Mouse (Mus musculus) limb, embryonic 15.5 days (tissue): ENCODE measurements around the gene Ubr3. TPM values are rescaled to one million over a fixed set of nuclear protein-coding genes. Genes with fewer than 3 reads are reported as not detected.

Experiments used
- polyA plus RNA-seq: library from polyadenylated mRNA; unstranded; fragments of >200 nt; fragmentation: Nextera tagmentation; extraction: Ambion mirVana; gene quantifications from 2 replicates; pipeline ENCODE4 v1.2.1, GENCODE M21; 2015

Ubr3 gene
- polyA plus RNA-seq, 1 experiment from 2014 or later: 13.7 TPM

Other genes with a start within 250 kb of the Ubr3 start
- gene Klhl41, start 227.1 kb upstream of the Ubr3 start, polyA plus RNA-seq: 16.4 and 44.3 TPM in 2 replicates
- 9.9 and 10.1 TPM in 2 replicates for gene Fastkd1, start 183.7 kb upstream of the Ubr3 start, polyA plus RNA-seq
- gene Ppig, start 174.7 kb upstream of the Ubr3 start, polyA plus RNA-seq: 138 and 139 TPM in 2 replicates
- 1.5 and 1.7 TPM in 2 replicates for gene Ccdc173, start 107.7 kb upstream of the Ubr3 start, polyA plus RNA-seq
- gene Phospho2, start 107.6 kb upstream of the Ubr3 start, polyA plus RNA-seq: 21.6 and 23.6 TPM in 2 replicates
- gene Klhl23, start 75.3 kb upstream of the Ubr3 start, polyA plus RNA-seq: 21.9 and 25.3 TPM in 2 replicates
- gene Ssb, start 35.7 kb upstream of the Ubr3 start, polyA plus RNA-seq: 302 and 328 TPM in 2 replicates
- 31.8 and 33.7 TPM in 2 replicates for gene Mettl5, start 11.6 kb upstream of the Ubr3 start, polyA plus RNA-seq
- gene Myo3b, start 141.9 kb downstream of the Ubr3 start, polyA plus RNA-seq: not detected in 2 replicates